Mouse (Mus musculus): ENCODE data around the gene Sparc. TPM values are rescaled to one million over a fixed set of nuclear protein-coding genes. Genes with fewer than 3 reads are reported as not detected.

Sparc gene
- total and polyA plus RNA-seq, 3 experiments = 320 to 666 (median 420) TPM

GRCm38 (mm10) chr11:55368388-55369092 lies 54.4 kb downstream of the Sparc start:
- H3K4me3 ChIP-seq = no peak overlapping the region
- H3K79me2 ChIP-seq (replicated peaks; ENCODE audit: control insufficient read depth, insufficient read depth, low read length) = no peaks in the 10 kb centered on the region
- no peaks in the 10 kb centered on the region for H3K36me3 ChIP-seq (ENCODE audit: control insufficient read depth, insufficient read depth, low read length)
- no peaks in the 10 kb centered on the region for H3K27me3 ChIP-seq (ENCODE audit: control insufficient read depth, insufficient read depth, low read length)
- no peak for DNase-seq
- intact Hi-C loops (cut with DNase I) = no loop called here
- H3K9ac ChIP-seq (ENCODE audit: low read depth, low read length) = no peak overlapping the region
- no peaks in the 10 kb centered on the region for H3K4me1 ChIP-seq (ENCODE audit: control insufficient read depth, insufficient read depth, low read length)
- H3K27ac ChIP-seq = peak overlapping the region; percentile 32
- TF ChIP-seq POLR2A (IDR thresholded peaks at IDR 0.05; ENCODE audit: insufficient read depth, low read depth, low read length) = no peak
- TF ChIP-seq CTCF (IDR thresholded peaks at IDR 0.05) = no peak
- no peak for TF ChIP-seq EP300 (IDR thresholded peaks at IDR 0.05; ENCODE audit: insufficient read depth, low read depth, low read length)
- WGBS = 67% methylated on average over 4 of the region's 4 CpGs

DNA sequence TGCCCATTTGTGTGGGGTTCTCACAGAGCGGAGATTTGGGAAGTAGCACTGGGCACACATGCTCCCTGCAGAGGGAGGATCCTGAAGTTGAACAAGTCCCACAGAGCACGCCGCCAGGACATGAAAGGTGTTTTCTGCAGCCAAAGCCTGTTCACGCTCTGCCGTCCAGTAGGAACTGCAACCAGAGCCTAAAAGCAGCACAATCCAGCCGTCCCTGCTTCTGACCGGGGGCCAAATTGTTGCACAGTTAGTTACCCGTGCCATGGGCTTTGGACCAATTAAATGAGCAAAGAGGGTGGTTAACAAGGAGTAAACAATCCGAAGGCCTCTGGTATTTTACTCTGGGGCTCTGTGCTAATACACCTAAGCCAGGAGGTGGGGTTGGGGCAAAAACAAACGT lies 55.2 kb downstream of the Sparc start:
- no peak overlapping the region for H3K4me3 ChIP-seq
- intact Hi-C loops (cut with DNase I) = no loop called here

DNA sequence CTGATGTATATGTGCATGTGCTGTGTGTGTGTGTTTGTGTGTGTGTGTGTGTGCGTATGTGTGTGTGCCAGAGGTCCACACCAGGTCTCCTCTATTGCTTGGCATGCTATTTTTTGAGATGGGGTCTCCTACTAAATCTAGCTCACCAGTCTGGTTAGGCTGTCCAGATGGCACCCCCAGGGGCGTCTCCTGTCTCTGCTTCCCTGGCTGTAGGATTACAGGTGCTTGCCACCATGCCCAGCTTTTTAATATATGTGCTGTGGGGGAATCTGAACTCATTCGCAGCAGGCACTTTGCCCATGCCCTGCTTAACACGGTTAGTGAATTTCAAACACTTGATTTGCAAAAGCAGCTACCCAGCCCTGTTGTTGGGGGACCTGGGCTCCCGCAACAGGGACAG lies 57.1 kb downstream of the Sparc start:
- Histone ChIP-seq H3K79me2 (replicated peaks; ENCODE audit: control insufficient read depth, insufficient read depth, low read length) (no peaks in the 10 kb centered on the region), H3K4me3 (no peak overlapping the region), H3K4me1 (ENCODE audit: control insufficient read depth, insufficient read depth, low read length) (no peaks in the 10 kb centered on the region), H3K27ac (no peak overlapping the region), H3K27me3 (ENCODE audit: control insufficient read depth, insufficient read depth, low read length) (no peaks in the 10 kb centered on the region), H3K9ac (ENCODE audit: low read depth, low read length) (no peak overlapping the region), H3K36me3 (ENCODE audit: control insufficient read depth, insufficient read depth, low read length) (no peaks in the 10 kb centered on the region)
- TF ChIP-seq POLR2A (IDR thresholded peaks at IDR 0.05; ENCODE audit: insufficient read depth, low read depth, low read length) (no peak), EP300 (IDR thresholded peaks at IDR 0.05; ENCODE audit: insufficient read depth, low read depth, low read length) (no peak), CTCF (IDR thresholded peaks at IDR 0.05) (no peak)
- no peak for DNase-seq
- WGBS = 82% methylated on average over 5 of the region's 5 CpGs
- intact Hi-C loops (cut with DNase I) = no loop called here

More for the DNA sequence above, 55.2 kb downstream of the Sparc start:
- Histone ChIP-seq H3K9ac (ENCODE audit: low read depth, low read length) (no peak overlapping the region), H3K4me1 (ENCODE audit: control insufficient read depth, insufficient read depth, low read length) (no peaks in the 10 kb centered on the region), H3K79me2 (replicated peaks; ENCODE audit: control insufficient read depth, insufficient read depth, low read length) (no peaks in the 10 kb centered on the region), H3K27me3 (ENCODE audit: control insufficient read depth, insufficient read depth, low read length) (no peaks in the 10 kb centered on the region), H3K36me3 (ENCODE audit: control insufficient read depth, insufficient read depth, low read length) (no peaks in the 10 kb centered on the region), H3K27ac (no peak overlapping the region)
- WGBS = 77% methylated on average over 10 of the region's 10 CpGs
- peak in 1 of 2 experiments; percentile 27 for DNase-seq
- TF ChIP-seq EP300 (IDR thresholded peaks at IDR 0.05; ENCODE audit: insufficient read depth, low read depth, low read length) (no peak), POLR2A (IDR thresholded peaks at IDR 0.05; ENCODE audit: insufficient read depth, low read depth, low read length) (no peak), CTCF (IDR thresholded peaks at IDR 0.05) (no peak)

GRCm38 (mm10) chr11:55365242-55365641 lies 57.7 kb downstream of the Sparc start:
- H3K27ac ChIP-seq = no peak overlapping the region
- intact Hi-C loops (cut with DNase I) = no loop called here

DNA sequence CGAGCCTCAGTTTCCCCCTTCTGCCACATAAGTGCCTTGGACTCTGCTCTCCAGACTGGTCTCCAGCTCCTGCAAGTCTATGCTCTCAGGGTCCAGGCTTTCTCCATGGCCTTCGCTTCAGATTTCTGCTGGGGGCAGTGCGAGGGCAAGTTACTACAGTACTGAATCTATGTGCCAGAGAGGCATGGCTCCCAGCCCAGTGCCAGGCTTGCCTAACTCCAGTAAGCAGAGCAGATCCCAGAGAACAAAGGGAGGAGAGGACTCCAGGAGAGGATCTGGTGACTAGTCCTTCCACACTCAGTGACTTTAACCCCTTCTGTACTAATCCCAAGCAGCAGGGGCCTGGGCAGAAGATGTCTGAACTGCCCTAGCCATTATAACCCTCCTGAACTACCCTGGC lies 58.3 kb downstream of the Sparc start:
- H3K27ac ChIP-seq = no peak overlapping the region
- WGBS = 71% methylated on average over 3 of the region's 3 CpGs
- no peak overlapping the region for H3K4me3 ChIP-seq
- no peaks in the 10 kb centered on the region for H3K27me3 ChIP-seq (ENCODE audit: control insufficient read depth, insufficient read depth, low read length)
- no peak overlapping the region for H3K9ac ChIP-seq (ENCODE audit: low read depth, low read length)
- H3K36me3 ChIP-seq (ENCODE audit: control insufficient read depth, insufficient read depth, low read length) = no peaks in the 10 kb centered on the region
- intact Hi-C loops (cut with DNase I) = no loop called here
- TF ChIP-seq CTCF (IDR thresholded peaks at IDR 0.05) (no peak), EP300 (IDR thresholded peaks at IDR 0.05; ENCODE audit: insufficient read depth, low read depth, low read length) (no peak), POLR2A (IDR thresholded peaks at IDR 0.05; ENCODE audit: insufficient read depth, low read depth, low read length) (no peak)
- peak in 1 of 2 experiments; percentile 46 for DNase-seq
- H3K4me1 ChIP-seq (ENCODE audit: control insufficient read depth, insufficient read depth, low read length) = no peaks in the 10 kb centered on the region
- H3K79me2 ChIP-seq (replicated peaks; ENCODE audit: control insufficient read depth, insufficient read depth, low read length) = no peaks in the 10 kb centered on the region

More at GRCm38 (mm10) chr11:55365242-55365641, 57.7 kb downstream of the Sparc start:
- H3K36me3 ChIP-seq (ENCODE audit: control insufficient read depth, insufficient read depth, low read length) = no peaks in the 10 kb centered on the region
- DNase-seq = no peak
- H3K9ac ChIP-seq (ENCODE audit: low read depth, low read length) = no peak overlapping the region
- 76% methylated on average over 4 of the region's 4 CpGs for WGBS
- H3K4me1 ChIP-seq (ENCODE audit: control insufficient read depth, insufficient read depth, low read length) = no peaks in the 10 kb centered on the region
- H3K4me3 ChIP-seq = no peak overlapping the region
- TF ChIP-seq CTCF (IDR thresholded peaks at IDR 0.05) = no peak
- no peak for TF ChIP-seq EP300 (IDR thresholded peaks at IDR 0.05; ENCODE audit: insufficient read depth, low read depth, low read length)
- no peaks in the 10 kb centered on the region for H3K79me2 ChIP-seq (replicated peaks; ENCODE audit: control insufficient read depth, insufficient read depth, low read length)
- no peaks in the 10 kb centered on the region for H3K27me3 ChIP-seq (ENCODE audit: control insufficient read depth, insufficient read depth, low read length)

GRCm38 (mm10) chr11:55358094-55358783 lies 64.7 kb downstream of the Sparc start:
- intact Hi-C loops (cut with DNase I) = no loop called here
- Histone ChIP-seq H3K36me3 (ENCODE audit: control insufficient read depth, insufficient read depth, low read length) (no peaks in the 10 kb centered on the region), H3K27ac (no peak overlapping the region), H3K27me3 (ENCODE audit: control insufficient read depth, insufficient read depth, low read length) (no peaks in the 10 kb centered on the region), H3K4me3 (no peak overlapping the region), H3K79me2 (replicated peaks; ENCODE audit: control insufficient read depth, insufficient read depth, low read length) (no peaks in the 10 kb centered on the region), H3K4me1 (ENCODE audit: control insufficient read depth, insufficient read depth, low read length) (no peaks in the 10 kb centered on the region; the same call in 1 of the 2 replicates), H3K9ac (ENCODE audit: low read depth, low read length) (no peak overlapping the region)
- 34% methylated on average over 15 of the region's 15 CpGs for WGBS
- no peak for DNase-seq
- no peak for TF ChIP-seq CTCF (IDR thresholded peaks at IDR 0.05)
- no peak for TF ChIP-seq EP300 (IDR thresholded peaks at IDR 0.05; ENCODE audit: insufficient read depth, low read depth, low read length)
- no peak for TF ChIP-seq POLR2A (IDR thresholded peaks at IDR 0.05; ENCODE audit: insufficient read depth, low read depth, low read length)

All from heart, adult 2 months (tissue).